Mouse (Mus musculus) intestine, embryonic 14.5 days (tissue): ENCODE measurements around the gene Ralgds. TPM values are rescaled to one million over a fixed set of nuclear protein-coding genes. Genes with fewer than 3 reads are reported as not detected.
A peak's percentile ranks its signal among the peaks of the same experiment; 100 is the strongest.

Source experiments
- ATAC-seq: fragments of 200-750 bp; cut with Nextera tagmentation; replicated peaks from 2 replicates; pipeline ENCODE4 v1.8.0; 2017; ENCODE audit warnings: low read depth, moderate number of reproducible peaks, moderate TSS enrichment, moderate library complexity; ENCODE audit not compliant: low FRiP score, low TSS enrichment
- DNase-seq: peaks from one replicate; pipeline ENCODE4 v3.0.0-alpha.2; 2018; ENCODE audit warnings: low spot score
- H3K27ac ChIP-seq: fragments of 300-500 bp; sonication (generic); 2 replicates; pipeline ENCODE4 v1.5.1; 2014; ENCODE audit warnings: low read depth, mild to moderate bottlenecking, control low read depth
- H3K27me3 ChIP-seq: fragments of 300-500 bp; sonication (generic); replicated peaks from 2 replicates; pipeline ENCODE4 v1.6.1; 2014; ENCODE audit warnings: low read length, control low read depth; ENCODE audit not compliant: control insufficient read depth, insufficient read depth
- H3K36me3 ChIP-seq: fragments of 300-500 bp; sonication (generic); 2 replicates; pipeline ENCODE4 v1.6.1; 2014; ENCODE audit warnings: low read length, control low read depth; ENCODE audit not compliant: control insufficient read depth, insufficient read depth
- H3K4me1 ChIP-seq: fragments of 300-500 bp; sonication (generic); replicated peaks from 2 replicates; pipeline ENCODE4 v1.6.1; 2014; ENCODE audit warnings: low read length, control low read depth, mixed read lengths; ENCODE audit not compliant: control insufficient read depth, insufficient read depth
- H3K4me2 ChIP-seq: fragments of 300-500 bp; sonication (generic); 2 replicates; pipeline ENCODE4 v1.6.1; 2014; ENCODE audit warnings: low read length
- H3K4me3 ChIP-seq: fragments of 300-500 bp; sonication (generic); 2 replicates; pipeline ENCODE4 v1.5.1; 2014; ENCODE audit warnings: low read depth, low read length, control low read depth, mixed read lengths
- H3K9ac ChIP-seq: fragments of 300-500 bp; sonication (generic); 2 replicates; pipeline ENCODE4 v1.6.1; 2014; ENCODE audit warnings: mild to moderate bottlenecking, low read length
- H3K9me3 ChIP-seq: fragments of 300-500 bp; sonication (generic); 2 replicates; pipeline ENCODE4 v1.6.1; 2016; ENCODE audit warnings: low read length, control low read depth; ENCODE audit not compliant: control insufficient read depth
- WGBS: fragments of 180-500 bp; shearing (Covaris S2); extraction: QIAGEN DNeasy Blood & Tissue Kit; methylation state at CpG from one replicate; pipeline ENCODE4 v1.1.7; 2014; 5-methylcytosine and 5-hydroxymethylcytosine counted together
- polyA plus RNA-seq: library from polyadenylated mRNA; unstranded; fragments of >200 nt; fragmentation: Nextera tagmentation; extraction: Ambion mirVana; gene quantifications from 2 replicates; pipeline ENCODE4 v1.2.1, GENCODE M21; 2014

The Ralgds gene
- polyA plus RNA-seq, 1 experiment from 2014 or later = 40.6 TPM

DNA sequence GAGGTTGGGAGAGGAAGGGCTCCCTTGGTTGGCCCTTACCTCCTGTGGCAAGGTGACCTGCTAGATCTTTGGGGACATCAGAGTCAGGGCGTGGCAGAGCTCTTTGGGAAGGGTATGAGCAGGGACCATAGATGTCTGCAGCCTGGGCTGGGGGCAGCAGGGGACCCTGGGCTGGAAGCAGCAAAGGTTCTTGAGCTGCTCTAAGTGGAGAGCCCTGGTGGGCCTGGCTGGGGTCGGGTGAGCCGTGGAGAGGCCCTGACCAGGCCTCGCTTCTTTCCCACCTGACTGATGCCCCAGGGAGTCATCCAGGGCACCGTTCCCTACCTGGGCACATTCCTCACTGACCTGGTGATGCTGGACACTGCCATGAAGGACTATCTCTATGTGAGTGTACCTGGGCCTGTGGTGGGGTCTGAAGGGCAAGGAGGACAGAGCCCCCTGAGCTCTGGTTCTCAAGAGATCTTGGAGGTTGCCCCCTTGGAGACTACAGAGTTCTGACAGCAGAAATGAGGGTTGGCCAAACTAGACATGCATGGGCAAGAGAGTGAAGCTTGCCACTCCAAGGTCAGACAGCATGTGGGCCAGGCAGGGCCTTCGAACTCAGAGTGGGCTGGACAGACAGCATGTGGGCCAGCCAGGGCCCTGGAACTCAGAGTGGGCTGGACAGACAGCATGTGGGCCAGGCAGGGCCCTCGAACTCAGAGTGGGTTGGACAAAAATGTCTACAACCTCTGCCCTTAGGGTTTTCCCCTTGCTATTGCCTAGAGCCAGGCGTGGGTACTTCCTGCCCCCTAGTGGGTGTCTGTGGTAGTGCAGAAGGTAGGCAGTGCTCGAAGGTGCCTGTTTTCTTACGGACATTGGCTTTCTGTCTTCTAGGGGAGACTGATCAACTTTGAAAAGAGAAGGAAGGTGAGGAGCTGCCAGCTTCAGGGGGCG, 34.6 kb downstream of the Ralgds start:
- DNase-seq = peak; percentile 97
- Histone ChIP-seq H3K36me3 (peaks cover 87% of the 10 kb centered on the region), H3K4me1 (no peaks in the 10 kb centered on the region), H3K4me3 (no peak overlapping the region), H3K9ac (no peak overlapping the region), H3K4me2 (no peak overlapping the region), H3K9me3 (no peaks in the 10 kb centered on the region), H3K27ac (no peak overlapping the region), H3K27me3 (no peaks in the 10 kb centered on the region)
- ATAC-seq = peak; percentile 25
- 53% methylated on average over 11 of the region's 11 CpGs for WGBS

DNA sequence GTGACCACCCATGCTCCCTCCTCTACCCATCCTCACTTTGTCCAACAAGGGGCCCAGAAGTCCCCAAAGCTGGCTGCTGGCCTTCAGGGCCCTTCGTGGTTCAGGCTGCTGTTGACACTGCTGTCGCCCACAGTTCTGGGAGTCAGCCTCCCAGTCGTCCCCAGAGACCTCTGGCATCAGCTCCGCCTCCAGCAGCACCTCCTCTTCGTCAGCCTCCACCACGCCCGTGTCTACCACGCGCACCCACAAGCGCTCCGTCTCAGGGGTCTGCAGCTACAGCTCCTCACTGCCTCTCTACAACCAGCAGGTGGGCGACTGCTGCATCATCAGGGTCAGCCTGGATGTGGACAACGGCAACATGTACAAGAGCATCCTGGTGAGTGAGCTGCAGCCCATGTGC, 36.2 kb downstream of the Ralgds start:
- Histone ChIP-seq H3K36me3 (peaks cover 89% of the 10 kb centered on the region), H3K9ac (no peak overlapping the region), H3K4me1 (no peaks in the 10 kb centered on the region), H3K4me2 (no peak overlapping the region), H3K27me3 (no peaks in the 10 kb centered on the region), H3K9me3 (no peaks in the 10 kb centered on the region), H3K4me3 (no peak overlapping the region), H3K27ac (no peak overlapping the region)
- DNase-seq (no peak), ATAC-seq (no peak)
- WGBS = 93% methylated on average over 13 of the region's 13 CpGs

GRCm38 (mm10) chr2:28552301-28552700, 39.4 kb downstream of the Ralgds start:
- no peaks in the 10 kb centered on the region for H3K9me3 ChIP-seq
- 93% methylated on average over 5 of the region's 5 CpGs for WGBS
- H3K9ac ChIP-seq = no peak overlapping the region
- DNase-seq = no peak
- no peak overlapping the region for H3K4me3 ChIP-seq
- no peaks in the 10 kb centered on the region for H3K4me1 ChIP-seq
- H3K4me2 ChIP-seq = no peak overlapping the region
- H3K36me3 ChIP-seq = peaks cover 65% of the 10 kb centered on the region
- no peaks in the 10 kb centered on the region for H3K27me3 ChIP-seq
- ATAC-seq = no peak
- H3K27ac ChIP-seq = no peak overlapping the region

DNA sequence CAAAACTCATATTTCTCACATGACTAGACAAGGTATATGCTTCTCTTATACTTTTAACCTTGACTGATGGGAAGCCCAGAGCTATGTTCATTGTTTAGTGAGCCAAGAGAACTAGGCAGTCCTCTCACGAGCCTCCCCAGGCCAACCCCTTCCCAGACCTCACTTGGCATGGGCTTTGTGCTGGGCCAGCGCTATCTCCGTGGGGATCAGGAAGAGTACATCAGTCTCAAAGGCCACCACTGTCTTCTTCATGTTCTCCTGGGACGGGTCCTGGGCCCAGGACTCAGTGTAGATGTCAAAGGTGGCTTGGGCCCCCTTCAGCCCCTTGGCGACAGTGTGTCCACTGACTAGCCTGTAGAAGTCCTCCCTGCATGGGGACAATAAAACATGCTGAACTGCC, 44.5 kb downstream of the Ralgds start:
- Histone ChIP-seq H3K4me1 (no peaks in the 10 kb centered on the region), H3K9ac (no peak overlapping the region), H3K27me3 (no peaks in the 10 kb centered on the region), H3K4me2 (no peak overlapping the region), H3K9me3 (no peaks in the 10 kb centered on the region), H3K36me3 (peaks cover 19% of the 10 kb centered on the region), H3K27ac (no peak overlapping the region), H3K4me3 (no peak overlapping the region)
- DNase-seq = no peak
- ATAC-seq = no peak
- whole genome bisulfite sequencing = 82% methylated on average over 5 of the region's 5 CpGs

DNA sequence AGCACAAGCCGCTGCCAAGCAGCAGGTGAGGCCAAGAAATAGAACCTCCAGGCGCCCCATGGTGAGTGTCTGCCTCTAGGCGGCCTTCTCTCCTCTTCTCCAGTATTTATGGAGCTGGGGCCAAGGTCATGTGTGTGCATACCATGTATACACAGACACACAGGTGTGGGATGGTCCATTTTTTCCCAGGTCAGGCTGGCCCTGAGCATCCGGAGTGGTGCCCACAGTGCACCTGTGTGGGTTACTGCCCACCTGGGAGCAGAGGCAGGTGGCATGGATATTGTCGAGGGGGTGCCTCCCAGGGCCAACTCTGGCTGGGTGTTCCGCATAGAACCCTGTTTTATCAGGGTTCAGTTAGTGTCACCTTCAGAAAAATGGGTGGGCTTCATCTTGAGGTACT, 50.4 kb downstream of the Ralgds start, which contains the start of gene Cel:
Gene Cel, minus strand, starts transcription at position 101 of the 400 bp plus-strand sequence.
- no peaks in the 10 kb centered on the region for H3K27me3 ChIP-seq
- H3K9me3 ChIP-seq = no peaks in the 10 kb centered on the region
- no peak within 1 kb of the TSS for H3K4me2 ChIP-seq
- H3K9ac ChIP-seq = no peak within 1 kb of the TSS
- 63% methylated on average over 6 of the region's 6 CpGs for WGBS
- H3K4me1 ChIP-seq = no peaks in the 10 kb centered on the region
- DNase-seq (no peak), ATAC-seq (no peak)
- H3K27ac ChIP-seq = no peak within 1 kb of the TSS
- peaks cover 33% of the 10 kb centered on the region for H3K36me3 ChIP-seq
- H3K4me3 ChIP-seq = no peak within 1 kb of the TSS

DNA sequence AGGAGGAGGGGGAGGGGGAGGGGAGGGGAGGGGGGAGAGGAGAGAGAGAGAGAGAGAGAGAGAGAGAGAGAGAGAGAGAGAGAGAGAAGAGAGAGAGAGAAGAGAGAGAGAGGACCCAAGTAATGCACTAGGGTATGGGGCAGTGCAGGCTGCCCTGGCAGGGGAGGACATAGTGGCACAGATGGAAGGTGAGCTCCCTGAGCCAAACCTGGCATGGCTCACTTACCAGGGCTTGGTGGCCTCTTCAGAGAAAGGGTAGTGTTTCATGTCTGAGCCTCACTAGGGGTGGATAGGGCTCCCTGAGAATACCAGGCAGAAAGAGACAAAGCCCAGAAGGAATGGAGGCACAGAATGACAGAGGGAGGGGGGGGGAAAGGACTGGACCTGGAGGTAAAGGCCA, 50.9 kb downstream of the Ralgds start:
- Histone ChIP-seq H3K27ac (no peak overlapping the region), H3K9ac (no peak overlapping the region), H3K4me1 (no peaks in the 10 kb centered on the region), H3K9me3 (no peaks in the 10 kb centered on the region), H3K27me3 (no peaks in the 10 kb centered on the region), H3K36me3 (peaks cover 38% of the 10 kb centered on the region), H3K4me3 (no peak overlapping the region), H3K4me2 (no peak overlapping the region)
- DNase-seq = no peak
- ATAC-seq = no peak

GRCm38 (mm10) chr2:28564380-28564779, 51.5 kb downstream of the Ralgds start:
- 89% methylated on average over 4 of the region's 4 CpGs for WGBS
- 0 out of 2 replicates have a peak, but pooled peaks have one; percentile 37 for ATAC-seq
- Histone ChIP-seq H3K9me3 (no peaks in the 10 kb centered on the region), H3K27ac (no peak overlapping the region), H3K4me3 (no peak overlapping the region), H3K27me3 (no peaks in the 10 kb centered on the region), H3K4me2 (no peak overlapping the region), H3K4me1 (no peaks in the 10 kb centered on the region), H3K36me3 (peaks cover 43% of the 10 kb centered on the region), H3K9ac (no peak overlapping the region)
- DNase-seq = no peak

GRCm38 (mm10) chr2:28566545-28566944, 53.6 kb downstream of the Ralgds start:
- Histone ChIP-seq H3K4me2 (no peak overlapping the region), H3K27ac (no peak overlapping the region), H3K9me3 (no peaks in the 10 kb centered on the region), H3K4me3 (no peak overlapping the region), H3K4me1 (no peaks in the 10 kb centered on the region), H3K27me3 (no peaks in the 10 kb centered on the region), H3K9ac (no peak overlapping the region), H3K36me3 (peaks cover 65% of the 10 kb centered on the region)
- ATAC-seq (no peak), DNase-seq (no peak)
- 73% methylated on average over 5 of the region's 5 CpGs for WGBS

DNA sequence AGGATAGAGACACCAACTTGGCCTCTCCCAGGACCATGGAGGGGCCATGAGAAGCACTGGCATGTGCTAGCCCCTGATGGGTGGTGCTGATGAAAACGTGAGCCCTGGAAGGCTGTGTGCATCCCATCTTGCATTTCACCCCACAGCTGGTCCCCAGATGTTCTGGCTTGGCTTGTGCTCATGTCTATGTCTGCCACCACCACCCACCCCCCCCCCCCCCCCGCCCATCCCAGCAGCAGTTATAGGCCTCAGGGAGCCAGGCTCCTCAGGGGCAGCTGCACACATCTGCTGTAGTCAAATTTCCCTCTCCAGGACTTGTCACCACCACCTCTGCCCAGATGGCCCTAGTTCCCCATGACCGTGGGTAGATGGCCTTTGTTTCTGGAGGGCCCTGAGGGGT, 57.0 kb downstream of the Ralgds start:
- Histone ChIP-seq H3K9me3 (no peaks in the 10 kb centered on the region), H3K27ac (no peak overlapping the region), H3K4me3 (no peak overlapping the region), H3K4me2 (no peak overlapping the region), H3K4me1 (no peaks in the 10 kb centered on the region), H3K9ac (no peak overlapping the region), H3K27me3 (no peaks in the 10 kb centered on the region), H3K36me3 (peaks cover 96% of the 10 kb centered on the region)
- WGBS = 78% methylated on average over 3 of the region's 3 CpGs
- DNase-seq (no peak), ATAC-seq (no peak)
